Mouse (Mus musculus) gastrocnemius, adult 8-10 months (tissue): ENCODE measurements around the gene Med26. TPM values are rescaled to one million over a fixed set of nuclear protein-coding genes. Genes with fewer than 3 reads are reported as not detected.

ENCODE experiments used
- DNase-seq, 2 experiments: peaks; one replicate each; pipeline ENCODE4 v3.0.0; 2022; ENCODE audit warnings: low spot score in 2 of 2
- microRNA-seq: library from miRNA; unstranded; fragments of <30 nt; microRNA quantifications from one replicate; pipeline ENCODE4 v1.2.0, GENCODE M21; 2022
- total RNA-seq, 4 experiments: library from RNA; stranded (reverse); gene quantifications; 2 replicates each; pipeline ENCODE4 v1.2.4; 2022

Med26 gene
- total RNA-seq, 4 experiments from 2014 or later = 6.5 to 8.3 (median 7.7) TPM

GRCm38 (mm10) chr8:72491680-72492621 lies 56.1 kb downstream of the Med26 start, which contains the start of gene Slc35e1:
Gene Slc35e1, minus strand, starts transcription at chr8:72492614.
- DNase-seq = no peak

- no peak for DNase-seq
Observed at GRCm38 (mm10) chr8:72491017-72491416, 57.1 kb downstream of the Med26 start.

- DNase-seq = no peak
Observed at GRCm38 (mm10) chr8:72487014-72487413, 61.1 kb downstream of the Med26 start.

- DNase-seq = no peak
Observed at GRCm38 (mm10) chr8:72485456-72486199, 62.4 kb downstream of the Med26 start.

- peak; percentile 93 to 95 for DNase-seq
Observed at GRCm38 (mm10) chr8:72474826-72475546, 73.1 kb downstream of the Med26 start, which contains the start of gene Cherp. Gene Cherp, minus strand, starts transcription at chr8:72475226.

DNA sequence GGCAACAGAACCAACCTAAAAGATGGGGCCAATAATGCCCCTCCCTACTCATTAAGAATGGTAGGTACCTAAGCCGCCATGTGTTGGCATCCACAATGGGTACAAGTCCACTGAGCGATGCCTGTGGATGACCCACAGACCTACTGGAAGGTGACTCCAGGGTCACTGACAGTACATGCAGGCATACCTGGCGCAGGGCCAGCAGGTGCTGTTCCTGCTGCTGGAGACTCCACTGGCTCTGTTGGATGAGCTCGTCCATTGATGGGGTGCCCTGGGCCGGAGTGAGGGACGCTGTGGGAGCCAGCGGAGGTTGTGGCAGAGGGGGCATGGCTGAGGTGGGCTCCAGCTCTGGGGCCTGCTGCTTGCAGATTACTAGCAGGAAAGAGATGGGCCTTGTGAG lies 77.4 kb downstream of the Med26 start:
- DNase-seq = no peak

DNA sequence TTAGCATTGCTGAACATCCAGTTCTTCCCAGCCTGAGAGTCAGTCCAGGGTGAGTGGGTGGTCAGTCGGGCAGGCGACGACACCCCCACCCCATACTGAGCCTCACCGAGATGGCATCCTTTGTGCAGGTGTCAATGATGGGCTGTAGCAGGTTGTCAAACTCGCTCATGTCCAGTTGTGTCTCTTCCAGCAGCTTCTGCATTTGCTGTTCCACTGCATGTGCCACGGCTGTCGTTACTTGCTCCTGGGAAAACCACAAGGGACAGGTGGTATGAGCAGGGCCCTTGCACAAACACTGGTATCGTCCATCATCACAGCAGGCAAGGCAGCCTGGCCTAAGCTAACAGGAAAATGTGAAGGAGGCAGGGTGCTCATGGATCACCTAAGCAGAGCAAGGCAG lies 78.1 kb downstream of the Med26 start:
- DNase-seq = no peak

DNA sequence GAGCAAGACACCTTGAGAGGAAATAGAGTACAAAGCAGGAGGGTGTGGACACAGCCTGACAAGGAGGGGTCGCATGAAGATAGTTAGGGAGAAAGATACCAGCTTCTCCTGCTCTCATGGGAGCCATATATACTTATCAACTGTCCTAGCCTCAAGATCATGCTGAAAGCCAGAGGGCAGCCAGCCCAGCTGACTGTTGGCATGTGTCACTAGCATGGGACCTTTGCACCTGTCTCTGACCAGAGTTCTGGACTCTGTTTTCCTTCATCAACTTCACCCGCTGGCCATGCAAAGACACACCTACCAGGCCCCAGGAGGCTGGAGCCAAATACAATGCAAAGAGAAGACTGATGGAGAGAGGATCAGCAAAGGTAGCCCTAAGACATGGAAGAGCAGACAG lies 78.8 kb downstream of the Med26 start:
- DNase-seq = peak in 1 of 2 experiments; percentile 22

DNA sequence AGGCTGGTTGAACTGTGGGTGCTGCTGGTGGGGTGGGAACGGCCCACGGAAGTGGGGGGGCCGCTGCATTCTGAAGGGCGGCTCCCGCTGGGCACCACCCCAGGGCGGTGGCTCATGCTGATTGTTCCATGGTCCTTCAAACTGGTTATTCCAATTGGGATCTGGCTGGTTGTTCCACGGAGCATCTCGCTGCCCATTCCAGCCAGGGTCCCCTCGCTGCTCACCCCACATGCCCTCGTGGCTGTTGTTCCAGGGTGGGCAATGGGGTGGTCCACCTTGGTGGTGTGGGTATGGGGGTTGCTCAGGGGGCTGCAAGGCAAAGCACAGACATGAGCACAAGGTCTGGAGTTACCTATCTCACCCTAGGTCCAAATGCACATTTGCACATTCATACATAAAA lies 83.9 kb downstream of the Med26 start:
- DNase-seq = no peak

DNA sequence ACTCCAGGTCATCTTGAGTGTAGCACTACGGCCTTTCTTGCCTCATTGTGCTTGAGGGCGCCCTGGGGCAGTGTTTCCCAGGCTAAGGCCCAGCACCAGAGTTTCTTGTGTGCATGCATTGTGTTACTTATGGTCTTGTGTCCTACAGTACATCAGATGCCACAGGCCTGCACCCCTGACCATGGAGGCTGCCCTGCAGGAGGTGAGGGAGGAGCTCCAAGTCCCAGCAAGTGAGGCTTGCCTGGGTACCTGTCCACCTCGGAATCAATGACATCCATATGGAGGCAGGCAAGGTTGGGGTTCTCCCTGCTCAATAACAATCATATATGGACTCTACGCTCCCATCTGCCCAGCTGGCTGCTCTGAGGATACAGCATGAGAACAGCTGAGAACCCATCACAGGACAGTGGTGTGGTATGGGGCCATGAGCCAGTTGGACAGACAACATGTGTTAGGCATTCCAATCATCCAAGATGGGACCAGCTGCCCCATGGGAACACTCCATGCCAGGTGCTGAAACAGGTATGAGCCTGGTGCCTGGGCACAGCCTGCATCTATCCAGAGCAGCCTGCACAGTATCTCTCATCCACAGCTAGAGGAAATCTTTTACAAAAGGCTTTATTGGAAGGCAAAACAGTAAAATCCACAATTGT lies 88.1 kb downstream of the Med26 start:
- no peak for DNase-seq

GRCm38 (mm10) chr8:72458457-72458856 lies 89.6 kb downstream of the Med26 start:
- DNase-seq = no peak

DNA sequence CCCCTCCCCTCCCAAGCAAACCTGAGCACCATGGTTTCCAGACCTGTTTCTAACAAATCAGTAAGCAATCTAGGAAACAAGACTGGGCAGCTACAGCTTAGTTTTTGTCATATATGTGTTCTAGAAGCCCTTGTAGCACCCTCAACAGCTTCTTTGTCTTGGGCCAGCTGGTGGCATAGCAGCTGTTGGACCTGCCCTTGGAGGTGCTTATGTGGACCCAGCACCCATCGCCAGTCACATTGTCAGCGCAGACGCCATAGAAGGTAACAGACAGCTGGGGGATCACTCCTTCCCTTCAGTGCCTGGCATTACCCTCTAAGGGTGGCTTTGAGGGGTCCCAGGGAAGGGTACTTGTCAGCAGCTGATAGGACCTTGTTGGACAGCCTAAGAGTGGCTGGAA lies 90.3 kb downstream of the Med26 start:
- DNase-seq = no peak

GRCm38 (mm10) chr8:72455317-72455716 lies 92.8 kb downstream of the Med26 start:
- DNase-seq = no peak

DNA sequence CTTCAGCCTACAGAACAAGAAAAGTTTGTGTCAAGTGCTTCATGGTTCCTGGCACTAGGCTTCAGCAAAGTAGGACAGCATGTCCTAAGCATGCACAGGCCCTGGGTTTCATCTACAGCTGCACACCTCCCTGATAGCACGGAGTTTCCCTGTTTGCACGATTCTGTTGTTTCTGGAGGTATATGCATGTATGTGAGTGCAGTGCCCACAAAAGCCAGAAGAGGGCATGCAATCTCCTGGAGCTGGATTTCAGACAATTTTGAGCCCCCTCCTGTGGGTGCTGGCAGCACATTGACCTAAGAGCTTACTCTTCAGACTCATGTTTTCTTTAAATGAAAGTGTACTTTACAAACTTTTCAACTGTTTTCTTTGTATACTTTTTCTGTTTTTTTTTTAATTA lies 94.2 kb downstream of the Med26 start:
- DNase-seq = no peak

DNA sequence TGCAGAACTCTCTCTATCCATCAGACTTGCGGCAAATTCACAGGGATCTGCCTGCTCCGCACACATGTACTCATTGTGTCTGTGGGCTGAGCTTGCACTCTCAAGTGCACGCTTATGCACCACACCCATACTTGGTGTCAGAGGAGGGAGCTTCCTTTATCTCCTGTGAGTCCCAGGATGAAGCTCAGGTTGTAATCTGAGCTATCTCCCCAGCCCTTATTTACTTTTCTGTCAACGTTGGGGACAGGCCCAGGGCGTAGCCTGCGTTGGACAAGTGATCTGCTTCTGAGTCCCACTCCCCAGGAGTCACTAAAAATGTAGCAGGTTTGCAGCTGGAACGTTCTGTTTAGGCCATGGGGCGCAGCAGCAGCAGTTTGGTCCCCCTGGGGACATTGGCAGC lies 96.6 kb downstream of the Med26 start:
- DNase-seq = no peak

DNA sequence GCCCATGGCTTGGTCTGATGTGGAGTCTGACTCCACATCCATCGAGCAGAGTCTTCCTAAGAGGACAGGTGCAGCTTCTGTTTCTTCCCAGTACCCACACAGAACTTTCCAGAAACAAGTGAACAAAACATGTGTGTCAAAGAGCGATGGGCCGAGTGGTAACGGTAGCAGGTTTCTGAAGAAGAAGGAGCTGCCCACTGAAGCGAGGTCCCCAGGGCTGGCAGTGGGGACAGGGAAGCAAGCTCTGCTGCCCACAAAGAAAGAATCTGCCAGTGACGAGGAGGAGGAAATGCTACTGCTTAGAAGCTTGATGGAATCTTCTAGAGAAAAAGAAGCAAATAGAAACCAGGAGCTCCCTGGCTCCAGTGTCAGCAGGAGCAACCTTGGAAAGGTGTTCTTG lies 103.0 kb downstream of the Med26 start:
- no peak for DNase-seq

Small RNA genes within 50 kb of the gene (microRNA-seq; reads per million reads assigned to microRNA genes)
- gene Gm28019 = not detected
- 4.2 reads per million for gene Mir7068

Other genes starting within 250 kb of the Med26 start
- gene Gm10282, start 243.0 kb downstream of the Med26 start, total RNA-seq = 1 to 10 TPM; 1.7 to 3.2 (median 2.8) TPM
- gene Klf2, start 229.2 kb downstream of the Med26 start, total RNA-seq = 10 to 100 TPM in 3 of 4 experiments, 1 to 10 TPM in 1; 6.8 to 14.3 (median 11.5) TPM
- gene Eps15l1, start 126.8 kb downstream of the Med26 start, total RNA-seq = 10 to 100 TPM; 16.3 to 22.2 (median 20.9) TPM
- 1 to 10 TPM; 3.7 to 4.5 (median 4.2) TPM for gene Calr3, start 104.4 kb downstream of the Med26 start, total RNA-seq
- 1 to 10 TPM; 3.0 to 5.2 (median 3.6) TPM for gene 1700030K09Rik, start 104.4 kb downstream of the Med26 start, total RNA-seq
- 10 to 100 TPM; 23.3 to 28.2 (median 25.7) TPM for gene Cherp, start 73.0 kb downstream of the Med26 start, total RNA-seq
- 10 to 100 TPM; 51.0 to 59.0 (median 54.8) TPM for gene Slc35e1, start 55.7 kb downstream of the Med26 start, total RNA-seq
- 10 to 100 TPM; 69.1 to 77.1 (median 75.1) TPM for gene Smim7, start 22.8 kb upstream of the Med26 start, total RNA-seq
- 1,000 to 10,000 TPM; 1,273 to 1,305 (median 1,290) TPM for gene Tmem38a, start 23.8 kb upstream of the Med26 start, total RNA-seq
- 1 to 10 TPM in 1 of 4 experiments, under 1 TPM in 3; 0.75 to 1.1 (median 0.82) TPM for gene Nwd1, start 98.4 kb upstream of the Med26 start, total RNA-seq
- 10 to 100 TPM; 31.2 to 39.4 (median 33.8) TPM for gene Sin3b, start 175.0 kb upstream of the Med26 start, total RNA-seq
- 1 to 10 TPM; 1.1 to 2.0 (median 1.6) TPM for gene F2rl3, start 213.6 kb upstream of the Med26 start, total RNA-seq